Mouse (Mus musculus) gastrocnemius, adult 18-20 months (tissue): Measurements from ENCODE around the gene Sik2. TPM values are rescaled to one million over a fixed set of nuclear protein-coding genes. Genes with fewer than 3 reads are reported as not detected.
A peak's percentile ranks its signal among the peaks of the same experiment; 100 is the strongest.

Experiments used
- DNase-seq: peaks from one replicate; pipeline ENCODE4 v3.0.0; 2021; ENCODE audit warnings: low spot score
- total RNA-seq, 2 experiments: library from RNA; stranded (reverse); gene quantifications; 2 replicates each; pipeline ENCODE4 v1.2.3; 2021

The Sik2 gene
- total RNA-seq, 2 experiments from 2014 or later, result 20.8 to 27.2 TPM

- no peak for DNase-seq
These were observed 134.8 kb downstream of the Sik2 start for GRCm38 (mm10) chr9:50874031-50874430.

GRCm38 (mm10) chr9:50873210-50873609, 135.7 kb downstream of the Sik2 start:
- DNase-seq, result no peak

- no peak for DNase-seq
These were observed 140.7 kb downstream of the Sik2 start for GRCm38 (mm10) chr9:50868182-50868581.

GRCm38 (mm10) chr9:50867015-50867414, 141.9 kb downstream of the Sik2 start:
- DNase-seq, result no peak

GRCm38 (mm10) chr9:50865803-50866202, 143.1 kb downstream of the Sik2 start:
- DNase-seq, result no peak

GRCm38 (mm10) chr9:50864877-50865276, 144.0 kb downstream of the Sik2 start:
- no peak for DNase-seq

GRCm38 (mm10) chr9:50863824-50864223, 145.0 kb downstream of the Sik2 start:
- no peak for DNase-seq

GRCm38 (mm10) chr9:50861119-50861839, 147.6 kb downstream of the Sik2 start:
- no peak for DNase-seq

GRCm38 (mm10) chr9:50858681-50859080, 150.2 kb downstream of the Sik2 start:
- DNase-seq, result no peak

GRCm38 (mm10) chr9:50857082-50857641, 151.7 kb downstream of the Sik2 start:
- no peak for DNase-seq

GRCm38 (mm10) chr9:50856341-50857081, 152.4 kb downstream of the Sik2 start:
- DNase-seq, result peak; percentile 94

GRCm38 (mm10) chr9:50855780-50856179, 153.1 kb downstream of the Sik2 start:
- DNase-seq, result no peak

- no peak for DNase-seq
These were observed 153.6 kb downstream of the Sik2 start for GRCm38 (mm10) chr9:50855133-50855766.

- DNase-seq, result no peak
These were observed 154.5 kb downstream of the Sik2 start for GRCm38 (mm10) chr9:50854376-50854775.

GRCm38 (mm10) chr9:50852634-50853349, 156.1 kb downstream of the Sik2 start:
- no peak for DNase-seq

- DNase-seq, result no peak
These were observed 158.2 kb downstream of the Sik2 start for GRCm38 (mm10) chr9:50850713-50851112.

GRCm38 (mm10) chr9:50850271-50850670, 158.6 kb downstream of the Sik2 start:
- DNase-seq, result no peak

- no peak for DNase-seq
These were observed 159.1 kb downstream of the Sik2 start for GRCm38 (mm10) chr9:50849755-50850154.

GRCm38 (mm10) chr9:50849249-50849648, 159.6 kb downstream of the Sik2 start:
- peak; percentile 93 for DNase-seq

- DNase-seq, result no peak
These were observed 160.1 kb downstream of the Sik2 start for GRCm38 (mm10) chr9:50848821-50849220.

GRCm38 (mm10) chr9:50847606-50848368, 161.1 kb downstream of the Sik2 start:
- DNase-seq, result no peak
